Mouse (Mus musculus) hindbrain, embryonic 13.5 days (tissue): ENCODE data around the gene Ndufc1. TPM values are rescaled to one million over a fixed set of nuclear protein-coding genes. Genes with fewer than 3 reads are reported as not detected.
A peak's percentile ranks its signal among the peaks of the same experiment; 100 is the strongest.
"Not testable (repeated sequence)": the region's sequence is repeated elsewhere in the genome, so short reads cannot be mapped to it uniquely, and the experiment has no call there.

Experiments used
- ATAC-seq: fragments of 200-750 bp; cut with Nextera tagmentation; 2 replicates; pipeline ENCODE4 v1.8.0; 2017; ENCODE audit warnings: moderate TSS enrichment; ENCODE audit not compliant: low FRiP score
- H3K27ac ChIP-seq: fragments of 300-500 bp; sonication (generic); 2 replicates; pipeline ENCODE4 v1.5.1; 2015; ENCODE audit warnings: inconsistent platforms, mild to moderate bottlenecking, moderate library complexity
- H3K27me3 ChIP-seq: fragments of 300-500 bp; sonication (generic); 2 replicates; pipeline ENCODE4 v1.6.1; 2015; ENCODE audit warnings: mild to moderate bottlenecking, inconsistent platforms
- H3K36me3 ChIP-seq: fragments of 300-500 bp; sonication (generic); 2 replicates; pipeline ENCODE4 v1.6.1; 2015; ENCODE audit warnings: mild to moderate bottlenecking, inconsistent platforms
- H3K4me1 ChIP-seq: fragments of 300-500 bp; sonication (generic); replicated peaks from 2 replicates; pipeline ENCODE4 v1.6.1; 2015; ENCODE audit warnings: inconsistent platforms
- H3K4me2 ChIP-seq: fragments of 300-500 bp; sonication (generic); 2 replicates; pipeline ENCODE4 v1.6.1; 2015; ENCODE audit warnings: inconsistent platforms, mild to moderate bottlenecking, moderate library complexity
- H3K4me3 ChIP-seq: fragments of 300-500 bp; sonication (generic); 2 replicates; pipeline ENCODE4 v1.5.1; 2015; ENCODE audit warnings: mild to moderate bottlenecking, inconsistent platforms
- H3K9ac ChIP-seq: fragments of 300-500 bp; sonication (generic); 2 replicates; pipeline ENCODE4 v1.6.1; 2015; ENCODE audit warnings: mild to moderate bottlenecking, inconsistent platforms
- H3K9me3 ChIP-seq: fragments of 300-500 bp; sonication (generic); 2 replicates; pipeline ENCODE4 v1.6.1; 2016; ENCODE audit warnings: inconsistent platforms
- WGBS: fragments of 180-500 bp; shearing (Covaris S2); methylation state at CpG from one replicate; pipeline ENCODE4 v1.1.7; 2015; 5-methylcytosine and 5-hydroxymethylcytosine counted together
- polyA plus RNA-seq: library from polyadenylated mRNA; unstranded; fragments of >200 nt; fragmentation: Nextera tagmentation; extraction: Ambion mirVana; gene quantifications from 2 replicates; pipeline ENCODE4 v1.2.1, GENCODE M21; 2015

Gene Ndufc1
- polyA plus RNA-seq, 1 experiment from 2014 or later: 888 TPM

- H3K27ac ChIP-seq: no peak overlapping the region
- H3K9me3 ChIP-seq: no peaks in the 10 kb centered on the region
- no peak overlapping the region for H3K4me3 ChIP-seq
- ATAC-seq: no peak
- H3K36me3 ChIP-seq: no peaks in the 10 kb centered on the region
- H3K9ac ChIP-seq: no peak overlapping the region
- peaks cover 26% of the 10 kb centered on the region for H3K4me1 ChIP-seq
- no peak overlapping the region for H3K4me2 ChIP-seq
- H3K27me3 ChIP-seq: no peaks in the 10 kb centered on the region
- WGBS: 94% methylated on average over 1 of the region's 1 CpGs
Measured at GRCm38 (mm10) chr3:51413276-51413675, 4.5 kb upstream of the Ndufc1 start.

GRCm38 (mm10) chr3:51412457-51412856 lies 3.7 kb upstream of the Ndufc1 start:
- Histone ChIP-seq H3K36me3 (no peaks in the 10 kb centered on the region), H3K4me2 (no peak overlapping the region), H3K27me3 (no peaks in the 10 kb centered on the region), H3K9ac (no peak overlapping the region), H3K4me1 (peaks cover 26% of the 10 kb centered on the region), H3K4me3 (no peak overlapping the region), H3K9me3 (no peaks in the 10 kb centered on the region), H3K27ac (no peak overlapping the region)
- no peak for ATAC-seq
- WGBS: 91% methylated on average over 7 of the region's 7 CpGs

GRCm38 (mm10) chr3:51407870-51408560 lies 773 bp downstream of the Ndufc1 start:
- 24% methylated on average over 20 of the region's 20 CpGs for WGBS
- Histone ChIP-seq H3K36me3 (peaks cover 31% of the 10 kb centered on the region), H3K27ac (peak overlapping the region; percentile 96), H3K4me1 (peaks cover 16% of the 10 kb centered on the region), H3K27me3 (no peaks in the 10 kb centered on the region), H3K4me2 (peak overlapping the region; percentile 60), H3K9ac (peak overlapping the region; percentile 90), H3K9me3 (no peaks in the 10 kb centered on the region), H3K4me3 (peak overlapping the region; percentile 74)
- ATAC-seq: peak; percentile 6; the same call in 1 of the 2 replicates

GRCm38 (mm10) chr3:51402628-51403027 lies 6.2 kb downstream of the Ndufc1 start:
- no peaks in the 10 kb centered on the region for H3K9me3 ChIP-seq
- WGBS: 91% methylated on average over 12 of the region's 12 CpGs
- H3K4me3 ChIP-seq: no peak overlapping the region
- H3K4me1 ChIP-seq: peaks cover 9% of the 10 kb centered on the region
- no peak overlapping the region for H3K9ac ChIP-seq
- H3K27ac ChIP-seq: no peak overlapping the region
- no peak for ATAC-seq
- peaks cover 36% of the 10 kb centered on the region for H3K36me3 ChIP-seq
- no peak overlapping the region for H3K4me2 ChIP-seq
- peaks cover 16% of the 10 kb centered on the region for H3K27me3 ChIP-seq

- not testable (repeated sequence) for H3K27ac ChIP-seq, ATAC-seq, H3K4me1 ChIP-seq, H3K4me2 ChIP-seq, H3K9ac ChIP-seq, H3K9me3 ChIP-seq, H3K4me3 ChIP-seq
- H3K27me3 ChIP-seq: peaks cover 20% of the 10 kb centered on the region
- 74% methylated on average over 4 of the region's 4 CpGs for WGBS
- H3K36me3 ChIP-seq: peaks cover 35% of the 10 kb centered on the region
Measured at GRCm38 (mm10) chr3:51402054-51402453, 6.7 kb downstream of the Ndufc1 start.

GRCm38 (mm10) chr3:51400682-51401081 lies 8.1 kb downstream of the Ndufc1 start:
- WGBS: 80% methylated on average over 10 of the region's 10 CpGs
- Histone ChIP-seq H3K36me3 (peaks cover 27% of the 10 kb centered on the region), H3K9ac (no peak overlapping the region), H3K9me3 (no peaks in the 10 kb centered on the region), H3K4me3 (no peak overlapping the region), H3K27ac (no peak overlapping the region), H3K4me1 (peaks cover 13% of the 10 kb centered on the region), H3K4me2 (no peak overlapping the region), H3K27me3 (peaks cover 33% of the 10 kb centered on the region)
- no peak for ATAC-seq

GRCm38 (mm10) chr3:51399531-51399930 lies 9.3 kb downstream of the Ndufc1 start:
- Histone ChIP-seq H3K4me1 (peaks cover 13% of the 10 kb centered on the region), H3K9ac (no peak overlapping the region), H3K27me3 (peaks cover 41% of the 10 kb centered on the region), H3K27ac (no peak overlapping the region), H3K9me3 (no peaks in the 10 kb centered on the region), H3K4me2 (no peak overlapping the region), H3K36me3 (peaks cover 19% of the 10 kb centered on the region), H3K4me3 (no peak overlapping the region)
- ATAC-seq: no peak
- 73% methylated on average over 4 of the region's 4 CpGs for WGBS

- H3K4me1 ChIP-seq: peaks cover 13% of the 10 kb centered on the region
- no peak overlapping the region for H3K4me3 ChIP-seq
- H3K36me3 ChIP-seq: peaks cover 12% of the 10 kb centered on the region
- 11% methylated on average over 3 of the region's 3 CpGs for WGBS
- H3K27me3 ChIP-seq: peaks cover 41% of the 10 kb centered on the region
- H3K27ac ChIP-seq: no peak overlapping the region
- H3K9me3 ChIP-seq: no peaks in the 10 kb centered on the region
- H3K4me2 ChIP-seq: no peak overlapping the region
- H3K9ac ChIP-seq: no peak overlapping the region
- no peak for ATAC-seq
Measured at GRCm38 (mm10) chr3:51398667-51399066, 10.1 kb downstream of the Ndufc1 start.

GRCm38 (mm10) chr3:51397700-51398299 lies 11.0 kb downstream of the Ndufc1 start:
- 45% methylated on average over 15 of the region's 15 CpGs for WGBS
- peaks cover 3% of the 10 kb centered on the region for H3K36me3 ChIP-seq
- H3K4me2 ChIP-seq: no peak overlapping the region
- ATAC-seq: no peak
- no peak overlapping the region for H3K9ac ChIP-seq
- no peak overlapping the region for H3K4me3 ChIP-seq
- no peaks in the 10 kb centered on the region for H3K9me3 ChIP-seq
- H3K27ac ChIP-seq: no peak overlapping the region
- peaks cover 13% of the 10 kb centered on the region for H3K4me1 ChIP-seq
- H3K27me3 ChIP-seq: peaks cover 41% of the 10 kb centered on the region

- H3K27me3 ChIP-seq: peaks cover 41% of the 10 kb centered on the region
- ATAC-seq: peak; percentile 71
- H3K4me1 ChIP-seq: peaks cover 13% of the 10 kb centered on the region
- H3K4me2 ChIP-seq: peak within 1 kb of the TSS; percentile 73
- WGBS: 1% methylated on average over 41 of the region's 41 CpGs
- H3K36me3 ChIP-seq: no peaks in the 10 kb centered on the region
- H3K27ac ChIP-seq: no peak within 1 kb of the TSS
- no peaks in the 10 kb centered on the region for H3K9me3 ChIP-seq
- peak within 1 kb of the TSS; percentile 62 for H3K9ac ChIP-seq
- peak within 1 kb of the TSS; percentile 44 for H3K4me3 ChIP-seq
Measured at GRCm38 (mm10) chr3:51396219-51397068, 12.3 kb downstream of the Ndufc1 start, which contains the start of gene Mgarp. Gene Mgarp, minus strand, starts transcription at chr3:51396738.

- WGBS: 21% methylated on average over 19 of the region's 19 CpGs
- H3K9ac ChIP-seq: no peak overlapping the region
- no peak for ATAC-seq
- no peaks in the 10 kb centered on the region for H3K9me3 ChIP-seq
- H3K36me3 ChIP-seq: no peaks in the 10 kb centered on the region
- peaks cover 41% of the 10 kb centered on the region for H3K27me3 ChIP-seq
- 0 out of 2 replicates have a peak overlapping the region, but pooled peaks have one; percentile 73 for H3K4me2 ChIP-seq
- peaks cover 13% of the 10 kb centered on the region for H3K4me1 ChIP-seq
- H3K27ac ChIP-seq: no peak overlapping the region
- H3K4me3 ChIP-seq: no peak overlapping the region
Measured at GRCm38 (mm10) chr3:51395461-51396145, 13.2 kb downstream of the Ndufc1 start.

GRCm38 (mm10) chr3:51394881-51395280 lies 13.9 kb downstream of the Ndufc1 start:
- Histone ChIP-seq H3K9me3 (no peaks in the 10 kb centered on the region), H3K4me3 (no peak overlapping the region), H3K36me3 (no peaks in the 10 kb centered on the region), H3K4me2 (no peak overlapping the region), H3K27ac (no peak overlapping the region), H3K9ac (no peak overlapping the region), H3K4me1 (peaks cover 13% of the 10 kb centered on the region), H3K27me3 (peaks cover 41% of the 10 kb centered on the region)
- WGBS: 66% methylated on average over 3 of the region's 3 CpGs
- no peak for ATAC-seq
